Mouse (Mus musculus): Measurements from ENCODE around the gene Gdf5. TPM values are rescaled to one million over a fixed set of nuclear protein-coding genes. Genes with fewer than 3 reads are reported as not detected.

The Gdf5 gene
- polyA plus RNA-seq (2017; shearing (Covaris generic)): not detected

DNA sequence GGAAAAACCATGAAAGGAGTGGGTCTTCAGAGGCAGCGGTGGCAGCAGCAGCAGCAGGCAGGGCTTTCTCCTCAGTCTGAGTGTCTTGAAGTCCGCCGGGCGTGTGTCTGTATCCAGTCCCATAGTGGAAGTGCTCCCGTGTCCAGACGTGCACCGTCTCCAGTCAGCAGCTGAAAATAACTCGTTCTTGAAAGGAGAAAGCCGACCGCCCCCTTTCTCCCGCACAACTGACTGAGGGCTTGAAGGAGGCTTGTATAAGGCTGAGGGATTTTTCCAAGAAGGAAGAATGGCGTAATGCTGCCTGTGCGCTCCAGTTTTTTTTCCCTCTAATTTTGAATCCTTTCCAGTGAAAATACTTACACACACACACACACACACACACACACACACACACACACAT is at the start of gene Gdf5:
Gene Gdf5 (minus strand): TSS at position 244 of the 400 bp plus-strand sequence.

DNA sequence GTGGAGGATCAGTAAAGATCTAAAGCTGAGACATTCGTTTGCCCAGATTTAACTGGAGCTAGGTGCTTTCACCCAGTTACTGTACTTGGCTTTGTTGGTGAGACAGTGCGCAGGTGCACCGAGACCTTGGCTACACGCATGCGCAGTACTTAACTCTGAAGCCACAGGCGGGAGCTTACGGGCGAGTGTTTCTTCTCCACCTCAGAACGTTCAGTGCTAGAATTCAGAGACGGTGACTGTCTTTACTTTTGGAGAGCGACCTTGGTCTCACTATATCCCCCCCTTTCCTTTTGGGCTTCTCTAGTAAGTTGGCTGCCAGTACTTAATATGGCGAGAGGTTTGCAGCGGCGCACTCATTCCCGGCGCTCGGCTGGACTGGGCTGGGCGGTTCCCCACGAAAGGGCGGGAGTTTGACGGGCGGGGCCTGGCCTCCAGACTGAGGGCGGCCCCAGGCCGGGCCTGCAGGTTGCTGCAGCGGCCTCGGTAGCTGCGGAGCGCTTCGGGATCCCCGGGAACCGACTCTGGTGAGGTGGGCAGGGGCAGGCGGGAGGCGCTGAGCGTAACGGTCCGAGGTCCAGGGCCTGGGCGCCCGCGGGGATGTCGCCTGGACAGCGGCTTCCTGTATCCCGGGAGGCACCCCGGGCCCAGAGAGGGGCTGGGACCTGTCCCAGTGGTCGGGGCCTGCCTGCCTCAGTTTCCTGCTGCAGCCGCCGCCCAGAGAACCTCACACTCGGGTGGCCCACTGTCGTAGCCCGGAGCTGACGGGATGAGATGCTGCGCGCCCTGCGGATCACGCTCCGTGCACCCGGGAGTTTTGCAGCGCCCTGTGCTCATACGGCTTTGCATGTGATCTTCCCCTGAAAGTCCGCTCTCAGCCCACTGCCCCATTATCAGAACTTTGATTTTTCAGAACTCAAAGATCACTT is 11.2 kb upstream of the Gdf5 start, which contains the start of gene Cep250:
Gene Cep250 (plus strand): TSS at position 325 of the 926 bp plus-strand sequence.

GRCm38 (mm10) chr2:155940681-155941080 is 4.5 kb downstream of the Gdf5 start, which contains the start of gene Gm15557:
TSS of gene Gm15557 (plus strand) at chr2:155940728.

DNA sequence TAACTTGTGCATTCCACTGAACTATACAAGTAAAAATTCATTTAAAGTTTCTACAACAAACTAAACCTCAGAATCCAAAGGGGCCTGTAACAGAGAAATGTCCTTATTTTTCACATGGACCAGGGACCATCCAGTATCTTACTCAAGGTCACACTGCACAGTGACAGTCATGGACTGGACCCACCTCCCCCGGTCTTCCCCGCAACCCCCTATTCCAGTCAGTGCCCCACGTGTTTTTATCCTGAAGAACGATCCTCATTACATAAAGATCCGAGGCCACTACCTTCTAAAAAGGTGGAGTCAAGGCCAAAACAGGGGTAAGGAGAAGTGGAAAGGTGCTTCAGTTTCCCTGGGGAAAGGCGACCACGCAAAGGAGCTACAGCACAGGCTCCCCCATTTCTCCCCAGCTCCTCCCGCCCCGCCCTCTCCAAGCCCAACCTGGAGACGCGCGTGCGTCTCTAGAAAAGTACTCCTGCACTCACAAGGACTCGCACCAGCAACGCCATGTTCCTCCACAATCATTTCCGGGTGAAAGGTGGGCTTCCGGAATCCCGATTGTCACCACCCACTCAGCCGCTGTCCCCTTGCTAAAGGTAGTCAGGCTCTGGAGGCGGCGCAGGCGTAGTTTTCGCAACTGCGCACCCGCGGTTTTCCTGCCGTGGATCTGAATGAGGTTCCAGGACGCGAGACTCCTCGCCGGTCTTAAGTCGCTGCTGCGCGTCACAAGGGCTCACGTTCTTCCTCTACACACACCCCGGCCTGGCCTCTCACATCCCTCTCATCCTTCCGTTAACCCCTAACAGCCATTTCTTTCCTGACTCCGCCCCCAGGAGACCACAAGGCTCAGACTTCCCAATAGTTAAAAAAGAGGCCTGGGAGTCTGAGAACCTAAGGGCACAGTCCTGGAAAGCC is 15.4 kb downstream of the Gdf5 start, which contains the start of gene Uqcc1:
Gene Uqcc1 (minus strand): TSS at position 780 of the 912 bp plus-strand sequence.

Other genes with a start within 250 kb of the Gdf5 start
- 49.7 TPM for gene Edem2, start 215.9 kb downstream of the Gdf5 start, polyA plus RNA-seq (2017; shearing (Covaris generic))
- gene Gm17581, start 209.5 kb downstream of the Gdf5 start, polyA plus RNA-seq (2017; shearing (Covaris generic)): not detected
- 0.23 TPM for gene Procr, start 194.2 kb downstream of the Gdf5 start, polyA plus RNA-seq (2017; shearing (Covaris generic))
- gene Mmp24, start 170.0 kb downstream of the Gdf5 start, polyA plus RNA-seq (2017; shearing (Covaris generic)): 0.88 TPM
- gene BC029722, start 125.9 kb downstream of the Gdf5 start, polyA plus RNA-seq (2017; shearing (Covaris generic)): 37.2 TPM
- 170 TPM for gene Eif6, start 118.4 kb downstream of the Gdf5 start, polyA plus RNA-seq (2017; shearing (Covaris generic))
- not detected for gene Fam83c, start 110.5 kb downstream of the Gdf5 start, polyA plus RNA-seq (2017; shearing (Covaris generic))
- gene Uqcc1, start 15.1 kb downstream of the Gdf5 start, polyA plus RNA-seq (2017; shearing (Covaris generic)): 29.7 TPM
- 0.28 TPM for gene Gm15557, start 4.6 kb downstream of the Gdf5 start, polyA plus RNA-seq (2017; shearing (Covaris generic))
- gene Cep250, start 11.1 kb upstream of the Gdf5 start, polyA plus RNA-seq (2017; shearing (Covaris generic)): 26.3 TPM
- 0.96 TPM for gene 6430550D23Rik, start 62.6 kb upstream of the Gdf5 start, polyA plus RNA-seq (2017; shearing (Covaris generic))
- gene Ergic3, start 62.7 kb upstream of the Gdf5 start, polyA plus RNA-seq (2017; shearing (Covaris generic)): 72.0 TPM
- not detected for gene Fer1l4, start 107.6 kb upstream of the Gdf5 start, polyA plus RNA-seq (2017; shearing (Covaris generic))
- gene Spag4, start 119.8 kb upstream of the Gdf5 start, polyA plus RNA-seq (2017; shearing (Covaris generic)): 6.3 TPM
- gene Cpne1, start 166.6 kb upstream of the Gdf5 start, polyA plus RNA-seq (2017; shearing (Covaris generic)): 63.6 TPM
- 39.3 TPM for gene Rbm12, start 166.6 kb upstream of the Gdf5 start, polyA plus RNA-seq (2017; shearing (Covaris generic))
- 25.5 TPM for gene Gm28036, start 181.7 kb upstream of the Gdf5 start, polyA plus RNA-seq (2017; shearing (Covaris generic))
- 134 TPM for gene Romo1, start 198.7 kb upstream of the Gdf5 start, polyA plus RNA-seq (2017; shearing (Covaris generic))
- 32.2 TPM for gene Nfs1, start 198.8 kb upstream of the Gdf5 start, polyA plus RNA-seq (2017; shearing (Covaris generic))
- gene Rbm39, start 234.9 kb upstream of the Gdf5 start, polyA plus RNA-seq (2017; shearing (Covaris generic)): 1,717 TPM

All from effector memory CD4-positive, alpha-beta T cell, adult 7 months (primary cell).